Mouse (Mus musculus): ENCODE measurements at regions not wholly inside any gene's neighbourhood (a gene's known extent, or its start where the extent isn't known, plus 50 kb on each side); places are given as distances from the start of the nearest gene placed in this dataset.
A peak's percentile ranks its signal among the peaks of the same experiment; 100 is the strongest.

DNA sequence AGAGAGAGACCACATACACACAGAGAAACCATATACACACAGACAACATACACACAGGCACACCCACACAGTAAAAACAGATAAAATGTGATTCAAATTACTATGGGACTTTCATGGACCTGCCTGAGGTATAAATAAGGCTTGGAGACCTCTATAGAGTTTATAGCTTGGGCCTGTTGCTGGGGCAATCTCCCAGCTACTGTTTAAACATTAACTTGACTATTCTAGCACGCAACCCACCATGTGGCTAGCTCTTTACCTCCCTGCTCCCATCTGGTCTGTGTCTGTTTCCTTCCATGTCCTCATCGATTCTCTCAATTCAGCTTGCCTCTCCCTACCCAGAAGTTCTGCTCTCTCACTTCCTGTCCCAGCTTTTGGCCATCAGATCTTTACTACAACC lies 350.5 kb upstream of the Hs6st1 start:
- DNase-seq: no peak

DNA sequence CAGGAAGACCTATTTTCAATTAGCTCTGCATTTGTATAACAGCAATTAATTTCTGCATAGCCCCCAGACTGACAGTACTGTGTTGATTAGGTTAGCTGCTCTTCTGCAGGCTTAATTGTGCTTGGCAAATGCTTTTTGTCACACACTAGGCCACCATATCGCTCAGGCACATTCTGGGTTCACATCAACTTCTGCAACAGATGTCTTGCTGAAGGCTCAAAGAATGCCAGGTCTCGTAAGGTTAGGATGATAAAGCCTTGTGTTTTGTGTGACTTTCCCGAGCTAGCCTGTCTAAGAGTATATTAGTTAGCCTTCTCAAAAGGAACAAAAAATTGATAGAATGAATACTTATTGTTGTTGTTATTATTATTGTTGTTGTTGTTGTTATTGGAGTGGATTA lies 348.1 kb upstream of the Hs6st1 start:
- DNase-seq: no peak

DNA sequence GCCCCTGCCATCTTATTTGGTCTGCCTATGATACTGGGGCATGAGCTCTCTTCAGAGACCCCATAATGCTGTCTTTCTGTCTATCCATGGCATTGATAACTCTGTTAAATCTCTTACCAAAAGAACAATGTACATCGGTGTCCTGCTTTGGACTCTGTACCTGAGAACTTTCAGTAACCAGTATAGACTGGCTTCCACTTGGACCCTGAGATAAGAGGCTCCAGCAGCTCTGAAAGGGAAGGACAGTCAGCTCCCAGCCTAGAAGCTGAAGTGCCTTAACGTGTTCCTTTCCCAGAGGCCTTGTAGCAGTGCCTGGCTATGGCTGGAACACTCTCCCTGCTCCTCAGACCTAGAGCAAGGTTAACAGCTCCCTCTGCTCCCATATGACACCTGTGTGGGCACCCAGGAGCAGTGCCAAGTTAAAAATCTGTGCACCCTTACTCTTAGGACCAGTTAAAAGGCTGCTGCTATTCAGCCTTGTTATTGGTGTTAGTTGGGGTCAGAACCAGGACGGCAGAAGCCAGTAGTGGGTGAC lies 343.8 kb upstream of the Hs6st1 start:
- DNase-seq: no peak

DNA sequence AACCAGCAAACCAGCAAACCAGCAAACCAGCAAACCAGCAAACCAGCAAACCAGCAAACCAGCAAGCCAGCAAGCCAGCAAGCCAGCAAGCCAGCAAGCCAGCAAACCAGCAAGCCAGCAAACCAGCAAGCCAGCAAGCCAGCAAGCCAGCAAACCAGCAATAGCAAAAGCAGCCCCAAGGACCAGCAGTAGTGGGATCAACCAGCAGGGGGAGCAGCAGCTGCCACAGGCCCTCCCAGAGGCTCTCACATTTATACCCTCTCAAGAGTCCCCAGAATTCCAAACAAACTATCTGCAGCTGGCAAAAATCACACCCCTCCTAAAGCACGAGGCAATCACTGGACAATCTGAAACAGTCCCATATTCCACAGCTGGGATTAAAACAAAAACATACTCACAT lies 341.6 kb upstream of the Hs6st1 start:
- DNase-seq: peak; percentile 85 to 90

DNA sequence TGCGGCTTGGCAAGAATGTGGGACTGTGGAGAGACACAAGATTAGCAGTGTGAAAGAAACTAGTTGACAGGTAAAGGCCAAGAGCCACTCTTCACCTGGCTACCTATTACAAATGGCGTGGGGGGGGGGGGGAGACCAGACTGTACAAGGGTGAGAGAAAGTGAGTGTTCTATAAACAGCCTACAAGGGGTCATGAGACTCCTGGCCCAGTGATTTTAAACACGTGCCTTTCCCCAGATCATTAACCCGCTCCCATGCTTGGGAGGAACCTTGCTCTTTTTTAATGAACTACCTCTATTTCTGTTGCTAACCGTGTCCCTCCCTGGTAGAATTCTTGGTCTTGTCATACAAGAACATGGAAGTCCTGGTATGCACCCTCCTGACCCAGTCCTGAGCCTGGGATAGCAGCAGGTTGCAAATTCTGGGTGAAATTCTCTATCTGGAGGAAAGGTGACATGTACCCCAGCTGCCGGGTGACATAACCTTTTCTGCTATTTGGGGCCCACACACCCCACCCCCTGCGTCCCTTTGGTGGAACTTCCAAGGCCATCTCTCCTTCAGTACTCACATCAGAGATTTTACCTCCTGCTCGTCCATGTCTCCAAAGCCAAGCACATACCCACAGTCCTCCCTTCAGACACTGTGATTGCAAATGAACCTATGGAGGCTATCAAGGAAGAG lies 340.8 kb upstream of the Hs6st1 start:
- DNase-seq: no peak

DNA sequence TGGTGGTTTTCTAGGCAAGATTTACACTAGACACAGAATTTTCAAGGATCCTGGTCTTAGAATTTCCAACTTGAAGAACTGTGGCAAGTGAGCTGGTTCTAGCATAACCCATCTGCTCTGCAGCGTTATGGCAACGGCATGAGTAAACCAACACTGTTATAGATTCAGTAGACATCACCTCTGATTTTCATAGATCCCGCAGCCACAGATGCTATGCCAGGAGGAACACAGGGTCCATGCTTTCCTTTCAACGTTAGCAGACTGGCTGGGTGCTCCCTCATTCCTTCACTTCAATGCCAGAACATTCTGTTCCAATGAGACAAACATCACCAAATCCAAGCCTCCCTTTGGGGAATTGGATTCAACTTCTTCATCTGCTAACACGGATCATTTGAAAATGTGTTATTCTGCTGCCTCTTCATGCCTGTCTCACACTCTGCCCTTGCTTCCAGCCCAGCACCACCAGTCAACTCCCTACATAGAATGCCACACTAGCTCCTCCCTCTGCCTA lies 338.4 kb upstream of the Hs6st1 start:
- DNase-seq: no peak

DNA sequence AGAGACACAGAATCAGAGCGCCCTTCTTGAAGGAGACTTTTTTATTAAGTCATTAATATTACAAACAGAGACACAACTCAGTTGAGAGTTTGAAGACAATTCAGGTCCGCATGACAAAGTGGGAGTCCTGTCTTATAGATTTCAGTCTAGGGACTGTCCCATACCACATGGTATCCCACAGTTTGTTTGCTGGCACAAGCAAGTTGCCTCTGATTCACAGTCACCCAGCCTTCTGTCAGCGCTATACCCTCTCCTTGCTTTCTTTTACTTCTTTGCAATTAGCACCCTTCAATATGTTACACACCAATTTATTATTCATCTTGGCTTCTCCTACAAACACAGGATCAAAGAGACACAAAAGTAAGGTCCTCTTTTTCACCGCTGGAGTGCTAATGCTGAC lies 337.9 kb upstream of the Hs6st1 start:
- DNase-seq: no peak

DNA sequence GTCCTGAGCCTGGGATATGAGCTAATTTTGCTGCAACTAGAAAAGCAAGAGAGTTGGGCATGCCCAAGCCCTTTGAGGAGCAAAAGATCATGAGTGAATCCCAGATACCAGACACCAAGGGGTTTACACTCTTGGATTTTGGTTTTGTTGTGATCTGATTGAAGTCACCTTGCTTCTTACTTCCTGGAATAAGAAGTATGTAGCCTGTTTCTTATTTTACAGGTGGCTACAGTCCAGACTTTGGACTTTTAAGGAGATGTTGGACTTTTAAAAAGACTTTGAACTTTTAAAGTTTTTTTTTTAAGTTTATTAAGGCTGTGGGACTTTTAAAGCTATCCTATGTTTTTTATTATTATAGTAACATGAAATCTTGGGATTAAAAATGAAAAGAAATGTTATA lies 332.0 kb upstream of the Hs6st1 start:
- no peak for DNase-seq

DNA sequence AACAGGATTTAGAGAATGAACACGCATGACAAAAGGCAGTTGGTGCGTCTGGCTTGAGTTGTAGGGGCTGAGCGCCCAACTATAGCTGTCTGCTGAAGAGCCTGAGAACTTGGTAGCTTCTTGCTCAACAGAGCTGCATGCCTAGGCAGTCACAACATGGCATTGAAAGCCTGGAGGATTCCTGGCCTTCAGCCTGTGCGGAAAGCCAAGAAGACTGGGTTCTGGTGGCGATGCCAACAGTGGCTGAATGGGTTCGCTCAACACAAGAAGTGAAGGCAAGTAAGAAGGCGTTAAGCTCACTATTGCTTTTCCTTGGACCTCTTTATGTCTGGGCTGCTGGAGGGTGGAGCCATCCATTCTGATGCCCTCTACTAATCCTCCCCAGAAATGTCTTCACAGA lies 318.6 kb upstream of the Hs6st1 start:
- DNase-seq: peak; percentile 28 to 41

DNA sequence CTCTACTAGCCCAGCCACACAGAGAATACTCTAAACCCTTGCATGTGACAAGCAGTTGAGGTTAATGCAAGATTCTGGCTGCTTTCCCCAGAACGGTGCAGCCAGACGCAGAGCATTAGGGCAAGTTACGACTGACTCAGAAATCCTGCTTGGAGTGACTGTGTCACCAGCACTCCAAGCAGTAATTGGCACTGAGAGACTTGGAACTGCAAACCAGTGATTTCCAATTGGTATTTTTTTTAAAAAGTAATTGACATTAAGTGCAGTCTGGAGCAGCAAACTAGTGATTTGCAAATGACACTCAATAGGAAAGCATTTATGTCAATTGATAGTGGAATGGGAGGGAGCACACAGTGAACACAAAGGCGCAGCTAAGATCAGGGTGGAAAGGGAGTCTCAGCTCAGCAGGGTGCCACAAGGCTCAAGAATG lies 318.1 kb upstream of the Hs6st1 start:
- DNase-seq: peak in 1 of 2 experiments; percentile 11

DNA sequence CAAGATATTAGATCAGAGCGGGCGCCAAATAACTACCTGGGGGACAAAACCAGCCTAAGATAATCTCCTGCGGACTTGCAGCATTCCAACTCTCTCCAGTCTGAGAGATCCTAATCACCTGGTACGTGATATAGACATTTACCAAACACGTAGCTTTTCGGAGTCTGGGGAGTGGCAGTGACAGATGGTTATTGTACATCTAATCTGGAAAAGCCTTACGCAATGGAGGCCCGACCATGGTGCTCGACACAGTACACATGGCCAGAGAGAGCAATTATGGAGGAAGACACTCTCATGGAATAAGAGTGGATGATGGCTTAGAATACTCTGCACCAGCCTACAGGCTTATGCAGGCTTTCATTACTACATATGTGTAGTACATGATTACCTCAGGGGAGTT lies 315.6 kb upstream of the Hs6st1 start:
- no peak for DNase-seq

DNA sequence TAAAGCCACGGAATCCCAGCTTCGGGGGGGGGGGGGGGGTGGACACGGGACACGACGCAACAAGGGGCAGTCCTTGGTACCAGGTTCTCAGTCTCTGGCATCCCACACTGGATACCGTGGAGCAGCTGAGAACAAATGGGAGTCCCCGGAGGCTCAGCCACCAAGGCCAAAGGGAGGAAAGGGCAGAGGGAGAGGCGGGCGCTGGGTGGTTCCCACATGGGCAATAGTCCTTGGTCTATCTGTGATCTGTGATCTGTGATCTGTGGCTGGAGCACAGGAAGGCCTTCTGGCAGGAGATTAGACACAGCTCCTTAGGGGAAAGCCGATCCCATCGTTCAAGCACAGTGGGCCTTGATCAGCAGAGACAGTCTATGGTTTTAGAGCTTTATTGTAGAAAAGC lies 314.0 kb upstream of the Hs6st1 start:
- DNase-seq: peak; percentile 78 to 82

DNA sequence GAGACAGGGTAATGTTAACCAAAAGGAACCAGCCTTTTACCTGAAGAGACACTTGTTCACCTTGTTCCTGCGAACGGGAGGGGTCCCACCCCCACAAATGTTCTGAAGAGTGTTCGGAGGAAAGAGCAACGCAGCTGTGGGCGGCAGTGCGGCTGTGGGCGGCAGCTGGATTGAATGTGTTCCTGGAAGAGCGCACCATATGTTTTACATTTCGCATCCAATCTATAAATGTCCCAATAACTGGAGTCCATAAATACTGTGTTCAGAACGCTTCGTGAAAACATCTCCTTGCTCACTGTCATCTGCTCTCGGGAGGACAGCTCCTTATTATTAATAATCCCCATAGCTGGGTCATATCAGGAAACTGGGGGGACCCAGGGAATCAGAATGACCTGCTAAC lies 309.2 kb upstream of the Hs6st1 start:
- no peak for DNase-seq

DNA sequence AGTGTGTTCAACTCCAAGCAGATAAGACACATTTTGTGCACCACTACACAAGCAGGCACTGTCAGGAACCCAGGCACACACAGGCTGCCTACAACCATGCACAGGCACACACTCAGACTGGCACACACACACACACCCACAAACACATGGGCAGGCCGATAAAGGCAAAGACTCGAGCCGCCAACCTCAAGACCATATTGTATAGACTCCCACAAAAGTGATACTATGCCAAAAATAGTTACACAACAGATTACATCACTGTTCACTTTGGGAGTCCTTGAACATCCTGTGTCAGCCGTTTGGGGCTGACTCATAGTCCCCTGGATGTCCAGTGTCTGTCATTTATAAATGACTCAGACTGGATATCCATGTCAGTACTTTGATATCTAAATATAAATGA lies 308.6 kb upstream of the Hs6st1 start:
- DNase-seq: peak; percentile 48 to 60

DNA sequence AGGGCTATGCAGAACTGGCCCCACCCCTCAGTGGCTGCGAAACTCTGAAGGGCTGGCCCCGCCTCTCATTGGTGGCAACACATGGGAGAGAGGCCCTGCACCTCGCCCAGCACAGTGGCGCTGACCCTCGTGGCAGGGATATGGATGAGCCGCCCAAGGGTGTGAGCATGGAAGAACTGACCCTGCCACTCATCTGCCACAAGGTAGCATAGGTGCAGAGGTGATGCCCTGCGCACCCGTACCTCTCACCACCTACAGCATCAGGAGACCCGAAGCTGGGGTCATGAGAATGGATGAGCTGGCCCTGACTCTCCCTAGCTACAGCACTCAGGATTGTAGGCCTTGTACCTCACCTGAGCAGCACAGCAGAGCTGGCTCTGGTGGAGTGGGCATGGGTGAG lies 305.1 kb upstream of the Hs6st1 start:
- no peak for DNase-seq

DNA sequence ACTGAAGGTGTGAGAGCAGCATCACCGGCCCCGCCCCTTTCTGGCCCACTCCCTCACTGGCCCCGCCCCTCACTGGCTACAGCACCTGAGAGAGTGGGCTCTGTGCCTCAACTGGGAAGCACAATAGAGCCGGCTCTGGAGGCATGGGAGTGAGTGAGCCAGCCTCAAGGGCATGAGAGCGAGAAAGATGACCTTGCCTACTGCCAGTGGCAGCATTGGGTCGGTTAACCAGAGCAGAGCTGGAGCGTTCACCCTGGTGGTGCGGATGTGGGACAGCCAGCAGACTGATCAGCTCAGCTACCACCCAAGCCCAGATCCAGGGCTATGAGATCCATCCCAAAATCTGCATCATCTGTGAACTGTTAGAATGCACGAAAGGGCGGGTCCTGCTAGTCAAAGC lies 304.7 kb upstream of the Hs6st1 start:
- peak; percentile 55 to 60 for DNase-seq

DNA sequence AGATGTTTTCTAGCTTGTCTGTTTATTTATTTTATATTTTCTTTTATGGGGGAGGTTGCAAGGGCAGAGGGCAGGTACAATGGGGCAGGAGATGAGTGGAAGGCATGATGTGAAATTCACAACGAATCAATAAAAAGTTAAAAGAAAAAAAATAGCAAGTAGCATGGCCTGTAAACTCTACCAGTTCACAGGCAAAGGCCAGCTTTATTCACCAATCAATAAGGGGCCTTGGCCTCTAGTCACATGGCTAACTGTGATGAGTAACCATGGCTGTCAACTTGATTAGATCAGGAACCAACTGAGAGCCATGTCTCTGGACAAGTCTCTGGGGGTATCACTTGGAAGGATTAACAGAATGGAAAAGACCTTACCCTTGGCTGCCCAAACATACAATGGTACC lies 304.1 kb upstream of the Hs6st1 start:
- no peak for DNase-seq

DNA sequence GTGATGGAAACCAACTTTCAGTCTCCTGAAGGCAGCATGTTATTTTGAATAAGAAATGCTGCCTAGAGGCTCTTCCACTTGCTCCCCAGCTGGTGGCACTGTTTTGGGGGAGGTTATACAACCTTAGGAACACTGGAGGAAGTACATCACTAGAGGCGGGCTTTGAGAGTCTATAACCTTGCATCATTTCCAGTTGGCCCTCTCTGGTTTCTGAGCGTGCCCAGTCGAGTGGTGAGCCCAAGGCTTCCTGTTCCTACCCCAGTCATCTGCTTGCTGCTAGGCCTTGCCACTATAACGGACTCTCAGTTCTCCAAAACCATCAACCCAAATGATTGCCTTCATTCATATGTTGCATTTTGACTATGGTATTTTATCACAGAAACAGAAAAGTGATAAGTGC lies 302.5 kb upstream of the Hs6st1 start:
- no peak for DNase-seq

DNA sequence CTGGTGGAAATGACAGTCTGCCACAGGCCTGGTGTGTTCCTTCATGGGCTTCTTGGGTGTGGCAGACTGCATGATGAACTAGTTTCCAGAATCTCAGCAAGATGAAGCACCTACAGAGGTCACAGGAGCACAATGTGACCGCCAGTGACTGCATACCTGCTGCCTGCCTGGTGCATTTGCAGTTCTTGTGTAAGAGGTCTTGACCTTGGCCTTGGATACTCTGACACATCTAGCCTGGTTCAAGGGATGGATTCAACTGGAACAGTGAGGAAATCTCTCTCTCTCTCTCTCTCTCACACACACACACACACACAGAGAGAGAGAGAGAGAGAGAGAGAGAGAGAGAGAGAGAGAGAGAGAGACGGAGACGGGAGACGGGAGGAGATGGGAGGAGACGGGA lies 301.9 kb upstream of the Hs6st1 start:
- DNase-seq: peak in 1 of 2 experiments; percentile 18

DNA sequence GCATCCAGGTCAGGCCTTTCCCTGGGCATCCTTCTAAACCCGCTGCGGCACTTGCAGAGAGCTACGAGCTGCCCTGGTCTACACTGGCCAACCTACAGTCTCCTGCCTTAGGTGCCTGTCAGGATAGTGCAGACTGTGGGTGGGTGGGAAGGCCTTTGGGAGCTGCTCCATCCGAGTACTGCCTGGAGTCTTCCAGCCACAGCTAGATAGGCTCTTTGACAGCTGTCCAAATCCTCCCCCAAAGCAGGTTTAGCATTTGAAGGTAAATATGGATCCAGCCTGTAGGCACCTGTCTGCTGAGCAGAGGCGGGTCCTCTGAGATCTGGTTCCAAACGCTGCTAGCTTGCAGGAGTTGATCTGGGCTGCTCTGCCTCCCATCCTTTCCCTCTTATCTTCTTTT lies 295.6 kb upstream of the Hs6st1 start:
- DNase-seq: no peak

DNA sequence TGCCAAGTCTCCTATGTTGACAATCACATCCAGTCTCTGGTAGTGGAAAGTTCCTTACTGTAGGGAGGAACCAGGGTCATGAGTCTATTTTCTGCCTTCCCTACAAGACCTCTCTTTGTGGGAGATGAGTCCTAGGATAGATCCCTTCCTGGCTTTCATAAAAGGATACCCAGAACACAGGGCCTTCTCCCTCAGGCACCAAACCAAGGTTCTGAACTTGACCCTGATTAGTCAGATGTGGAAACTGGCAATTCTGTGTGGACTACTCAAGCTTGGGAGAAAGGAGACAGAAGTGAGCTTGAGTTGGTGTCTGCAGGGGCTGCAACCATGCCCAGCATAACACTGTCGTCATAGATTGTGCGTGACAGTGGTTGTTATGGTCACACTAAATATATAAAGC lies 293.6 kb upstream of the Hs6st1 start:
- DNase-seq: peak in 1 of 2 experiments; percentile 16

DNA sequence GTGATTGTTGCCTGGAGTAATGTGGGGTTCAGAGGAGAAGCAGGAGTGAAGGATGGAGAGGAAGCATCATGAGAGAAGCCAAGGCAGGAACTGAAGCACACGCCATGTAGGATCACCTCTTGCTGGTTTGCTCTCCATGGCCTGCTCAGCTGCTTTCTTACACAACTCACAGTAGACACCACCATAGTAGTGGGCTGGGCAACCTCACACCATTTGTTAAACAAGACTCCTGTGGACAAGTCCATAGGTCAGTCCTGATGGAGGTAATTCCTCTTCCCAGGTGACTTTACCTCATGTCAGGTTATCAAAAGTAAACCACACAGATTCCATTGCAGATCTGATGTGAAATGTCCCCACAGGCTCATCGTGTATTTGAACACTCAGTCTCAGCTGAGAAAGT lies 285.5 kb upstream of the Hs6st1 start:
- no peak for DNase-seq

DNA sequence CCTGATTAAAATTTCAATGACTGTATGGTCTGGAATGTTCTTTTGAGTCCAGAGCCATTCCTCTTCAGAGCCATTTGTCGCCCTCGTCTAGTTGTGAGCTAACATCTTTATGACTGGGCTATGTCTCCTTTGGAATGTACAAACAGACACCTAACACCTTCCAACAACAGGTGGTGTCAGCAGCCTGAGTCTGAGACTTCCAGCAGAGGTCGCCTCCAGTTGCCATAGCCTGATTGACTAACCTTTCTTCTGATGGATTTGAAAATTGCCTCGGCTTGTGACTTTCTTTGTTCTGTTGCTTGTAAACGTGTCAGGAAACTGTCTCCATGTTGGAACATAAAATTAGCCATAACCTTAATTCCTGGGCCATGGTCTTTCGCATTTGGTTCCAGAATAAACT lies 284.8 kb upstream of the Hs6st1 start:
- DNase-seq: no peak

DNA sequence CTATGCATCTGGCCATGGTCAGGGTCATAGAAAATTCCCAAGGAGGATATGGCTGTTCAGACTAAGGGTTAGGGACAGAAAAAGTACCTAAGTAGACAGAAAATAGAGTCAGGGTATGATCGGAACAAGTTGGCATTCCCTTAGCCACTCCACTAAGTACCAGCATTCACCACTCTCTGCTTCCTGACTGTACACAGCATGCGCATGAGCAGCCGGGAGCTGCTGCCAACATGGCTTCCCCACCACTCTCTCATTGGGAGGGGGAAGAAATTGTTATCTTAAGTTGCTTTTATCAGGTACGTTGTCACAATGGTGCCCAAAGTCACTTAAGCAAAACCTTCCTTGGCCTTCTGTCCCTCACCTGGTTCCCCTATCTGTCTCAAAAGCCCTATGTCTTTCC lies 282.0 kb upstream of the Hs6st1 start:
- no peak for DNase-seq
